Mouse (Mus musculus): Measurements from ENCODE around the gene Eef2. TPM values are rescaled to one million over a fixed set of nuclear protein-coding genes. Genes with fewer than 3 reads are reported as not detected.
A peak's percentile ranks its signal among the peaks of the same experiment; 100 is the strongest.

The Eef2 gene
- polyA plus RNA-seq, 1 experiment from 2014 or later = 286 TPM

GRCm38 (mm10) chr10:81140717-81141454, 35.5 kb upstream of the Eef2 start:
- peaks cover 16% of the 10 kb centered on the region for H3K4me1 ChIP-seq (replicated peaks; ENCODE audit: control insufficient read depth, insufficient read depth, low read length)
- H3K36me3 ChIP-seq (ENCODE audit: control insufficient read depth, insufficient read depth) = peaks cover 26% of the 10 kb centered on the region
- 16% methylated on average over 9 of the region's 10 CpGs for WGBS
- H3K27ac ChIP-seq (ENCODE audit: low read depth, low read length) = peak overlapping the region; percentile 91
- H3K9ac ChIP-seq (ENCODE audit: low read depth, low read length) = peak overlapping the region; percentile 87
- H3K4me2 ChIP-seq (replicated peaks; ENCODE audit: low read depth) = peak overlapping the region; percentile 83
- no peaks in the 10 kb centered on the region for H3K27me3 ChIP-seq (replicated peaks; ENCODE audit: control insufficient read depth, insufficient read depth, low read length)
- TF ChIP-seq CTCF (IDR thresholded peaks at IDR 0.05; ENCODE audit: low read depth) = no peak
- ATAC-seq = no peak
- peak overlapping the region; percentile 87 for H3K4me3 ChIP-seq (ENCODE audit: low read depth, low read length)
- H3K9me3 ChIP-seq (ENCODE audit: control insufficient read depth) = no peaks in the 10 kb centered on the region

DNA sequence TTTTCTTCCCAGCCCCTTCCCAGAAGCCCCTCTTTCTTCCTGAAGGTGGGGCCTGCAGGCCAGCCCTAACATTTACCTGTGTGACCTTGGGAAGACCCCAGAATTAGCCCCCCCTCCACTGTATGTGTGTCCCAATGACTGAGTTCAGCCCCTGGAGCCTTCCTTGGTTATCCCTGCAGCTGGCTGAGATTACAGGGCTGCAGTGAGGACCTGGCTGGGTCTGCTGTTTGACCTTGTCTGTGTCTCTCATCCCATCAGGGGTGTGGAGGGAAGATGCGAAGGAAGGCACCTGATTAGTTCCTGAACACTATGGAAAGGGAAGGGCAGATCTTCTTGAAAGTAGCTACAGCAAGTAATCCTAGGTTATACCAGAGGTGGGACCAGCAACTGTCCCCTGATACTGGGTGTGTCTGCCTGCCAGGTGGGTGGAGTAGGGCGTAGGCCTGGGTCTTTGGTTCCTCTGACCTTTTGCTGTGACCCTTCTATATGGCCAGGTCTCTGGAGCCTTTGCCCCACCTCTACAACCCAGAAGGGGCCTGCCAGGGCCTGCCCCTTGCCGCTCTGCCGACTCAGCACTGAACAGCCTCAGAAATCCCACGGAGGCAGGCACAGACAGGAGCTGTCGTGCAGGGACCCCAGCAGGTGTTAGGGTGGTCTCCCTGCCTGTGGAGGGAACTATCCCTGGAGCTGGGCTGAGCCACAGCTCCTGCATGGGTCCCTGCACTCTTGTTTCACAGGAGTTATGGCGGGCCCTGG, 34.8 kb upstream of the Eef2 start:
- H3K4me2 ChIP-seq (replicated peaks; ENCODE audit: low read depth) = peak overlapping the region; percentile 83
- ATAC-seq = no peak
- peak overlapping the region; percentile 87 for H3K4me3 ChIP-seq (ENCODE audit: low read depth, low read length)
- no peak for TF ChIP-seq CTCF (IDR thresholded peaks at IDR 0.05; ENCODE audit: low read depth)
- peaks cover 20% of the 10 kb centered on the region for H3K4me1 ChIP-seq (replicated peaks; ENCODE audit: control insufficient read depth, insufficient read depth, low read length)
- H3K9me3 ChIP-seq (ENCODE audit: control insufficient read depth) = no peaks in the 10 kb centered on the region
- peak overlapping the region; percentile 87 for H3K9ac ChIP-seq (ENCODE audit: low read depth, low read length)
- peaks cover 32% of the 10 kb centered on the region for H3K36me3 ChIP-seq (ENCODE audit: control insufficient read depth, insufficient read depth)
- H3K27ac ChIP-seq (ENCODE audit: low read depth, low read length) = peak overlapping the region; percentile 91
- 49% methylated on average over 7 of the region's 7 CpGs for WGBS
- no peaks in the 10 kb centered on the region for H3K27me3 ChIP-seq (replicated peaks; ENCODE audit: control insufficient read depth, insufficient read depth, low read length)

DNA sequence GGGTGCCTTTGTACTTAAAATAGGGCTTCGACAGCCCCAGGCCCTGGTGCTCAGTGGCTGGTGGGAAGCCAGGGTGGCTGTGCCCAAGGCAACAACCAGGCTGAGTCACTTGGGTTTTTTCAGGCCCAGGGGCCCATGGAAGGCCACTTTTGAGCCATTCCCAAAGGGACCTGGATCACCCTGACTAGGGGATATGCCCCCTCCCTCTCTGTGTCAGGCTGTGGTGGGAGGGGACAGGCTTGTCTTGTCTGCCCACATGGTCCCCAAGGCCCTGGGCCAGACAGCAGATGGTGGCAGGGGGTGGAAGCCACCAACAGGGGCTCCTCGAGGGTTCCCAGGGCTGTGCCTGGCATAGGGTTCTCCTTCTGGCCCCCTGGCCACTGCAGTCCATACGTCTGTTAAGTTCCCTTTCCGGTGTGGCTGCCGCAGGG, 33.9 kb upstream of the Eef2 start:
- Histone ChIP-seq H3K9me3 (ENCODE audit: control insufficient read depth) (no peaks in the 10 kb centered on the region), H3K4me3 (ENCODE audit: low read depth, low read length) (peak overlapping the region; percentile 7; the same call in 1 of the 2 replicates), H3K27ac (ENCODE audit: low read depth, low read length) (peak overlapping the region; percentile 91), H3K4me2 (replicated peaks; ENCODE audit: low read depth) (peak overlapping the region; percentile 83), H3K27me3 (replicated peaks; ENCODE audit: control insufficient read depth, insufficient read depth, low read length) (no peaks in the 10 kb centered on the region), H3K36me3 (ENCODE audit: control insufficient read depth, insufficient read depth) (peaks cover 41% of the 10 kb centered on the region), H3K9ac (ENCODE audit: low read depth, low read length) (peak overlapping the region; percentile 26; the same call in 1 of the 2 replicates), H3K4me1 (replicated peaks; ENCODE audit: control insufficient read depth, insufficient read depth, low read length) (peaks cover 20% of the 10 kb centered on the region)
- ATAC-seq = no peak
- no peak for TF ChIP-seq CTCF (IDR thresholded peaks at IDR 0.05; ENCODE audit: low read depth)
- 58% methylated on average over 5 of the region's 5 CpGs for WGBS

- Histone ChIP-seq H3K4me3 (ENCODE audit: low read depth, low read length) (no peak overlapping the region), H3K27ac (ENCODE audit: low read depth, low read length) (peak overlapping the region; percentile 91), H3K9ac (ENCODE audit: low read depth, low read length) (no peak overlapping the region), H3K27me3 (replicated peaks; ENCODE audit: control insufficient read depth, insufficient read depth, low read length) (no peaks in the 10 kb centered on the region), H3K4me1 (replicated peaks; ENCODE audit: control insufficient read depth, insufficient read depth, low read length) (peaks cover 20% of the 10 kb centered on the region), H3K4me2 (replicated peaks; ENCODE audit: low read depth) (peak overlapping the region; percentile 83), H3K9me3 (ENCODE audit: control insufficient read depth) (no peaks in the 10 kb centered on the region), H3K36me3 (ENCODE audit: control insufficient read depth, insufficient read depth) (peaks cover 47% of the 10 kb centered on the region)
- peak; percentile 42 for TF ChIP-seq CTCF (IDR thresholded peaks at IDR 0.05; ENCODE audit: low read depth)
- 62% methylated on average over 6 of the region's 7 CpGs for WGBS
- ATAC-seq = no peak
These were observed 33.2 kb upstream of the Eef2 start for GRCm38 (mm10) chr10:81143157-81143633.

DNA sequence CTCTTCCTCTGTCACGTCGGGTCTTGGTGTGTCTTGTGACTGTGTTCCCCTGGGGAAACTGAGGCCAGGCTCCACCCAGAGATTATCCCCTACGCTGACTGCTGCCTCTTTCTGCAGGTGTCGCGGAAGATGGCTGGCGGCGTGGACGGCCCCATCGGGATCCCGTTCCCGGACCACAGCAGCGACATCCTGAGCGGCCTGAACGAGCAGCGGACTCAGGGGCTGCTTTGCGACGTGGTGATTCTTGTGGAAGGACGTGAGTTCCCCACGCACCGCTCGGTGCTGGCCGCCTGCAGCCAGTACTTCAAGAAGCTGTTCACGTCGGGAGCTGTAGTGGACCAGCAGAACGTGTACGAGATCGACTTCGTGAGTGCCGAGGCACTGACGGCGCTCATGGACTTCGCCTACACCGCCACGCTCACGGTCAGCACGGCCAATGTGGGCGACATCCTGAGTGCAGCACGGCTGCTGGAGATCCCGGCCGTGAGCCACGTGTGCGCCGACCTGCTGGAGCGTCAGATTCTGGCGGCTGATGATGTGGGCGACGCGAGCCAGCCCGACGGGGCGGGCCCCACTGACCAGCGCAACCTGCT, 32.5 kb upstream of the Eef2 start:
- H3K4me2 ChIP-seq (replicated peaks; ENCODE audit: low read depth) = no peak overlapping the region
- peaks cover 55% of the 10 kb centered on the region for H3K36me3 ChIP-seq (ENCODE audit: control insufficient read depth, insufficient read depth)
- no peak overlapping the region for H3K4me3 ChIP-seq (ENCODE audit: low read depth, low read length)
- H3K4me1 ChIP-seq (replicated peaks; ENCODE audit: control insufficient read depth, insufficient read depth, low read length) = peaks cover 20% of the 10 kb centered on the region
- TF ChIP-seq CTCF (IDR thresholded peaks at IDR 0.05; ENCODE audit: low read depth) = no peak
- no peaks in the 10 kb centered on the region for H3K27me3 ChIP-seq (replicated peaks; ENCODE audit: control insufficient read depth, insufficient read depth, low read length)
- H3K9ac ChIP-seq (ENCODE audit: low read depth, low read length) = no peak overlapping the region
- WGBS = 91% methylated on average over 52 of the region's 52 CpGs
- no peak for ATAC-seq
- no peaks in the 10 kb centered on the region for H3K9me3 ChIP-seq (ENCODE audit: control insufficient read depth)
- peak overlapping the region; percentile 91 for H3K27ac ChIP-seq (ENCODE audit: low read depth, low read length)

GRCm38 (mm10) chr10:81144667-81145066, 31.8 kb upstream of the Eef2 start:
- Histone ChIP-seq H3K27ac (ENCODE audit: low read depth, low read length) (peak overlapping the region; percentile 91), H3K27me3 (replicated peaks; ENCODE audit: control insufficient read depth, insufficient read depth, low read length) (no peaks in the 10 kb centered on the region), H3K4me1 (replicated peaks; ENCODE audit: control insufficient read depth, insufficient read depth, low read length) (peaks cover 20% of the 10 kb centered on the region), H3K4me2 (replicated peaks; ENCODE audit: low read depth) (peak overlapping the region; percentile 14; the same call in 1 of the 2 replicates), H3K36me3 (ENCODE audit: control insufficient read depth, insufficient read depth) (peaks cover 58% of the 10 kb centered on the region), H3K4me3 (ENCODE audit: low read depth, low read length) (no peak overlapping the region), H3K9ac (ENCODE audit: low read depth, low read length) (no peak overlapping the region), H3K9me3 (ENCODE audit: control insufficient read depth) (no peaks in the 10 kb centered on the region)
- 83% methylated on average over 27 of the region's 27 CpGs for WGBS
- no peak for TF ChIP-seq CTCF (IDR thresholded peaks at IDR 0.05; ENCODE audit: low read depth)
- no peak for ATAC-seq
